Mouse (Mus musculus) MEL (cell line): ENCODE data around the gene Ints5.

Experiments
- CHD1 ChIP-seq: IDR thresholded peaks from 2 replicates; pipeline ENCODE4 v1.6.1; 2012; ENCODE audit warnings: low read depth, mild to moderate bottlenecking, inconsistent platforms, low read length, improper control_type of control experiment
- CTCF ChIP-seq, 3 experiments: IDR thresholded peaks in 2 of 3; conservative IDR thresholded peaks in 1 of 3; 2 replicates each; pipeline ENCODE4 v1.5.1; 2011 to 2012; ENCODE audit warnings: low read length in 3 of 3, low read depth in 2 of 3, mild to moderate bottlenecking in 2 of 3, improper control_type of control experiment in 1 of 3, inconsistent platforms in 1 of 3, mixed read lengths in 1 of 3, moderate library complexity in 1 of 3; ENCODE audit not compliant: control insufficient read depth in 1 of 3, insufficient read depth in 1 of 3, poor library complexity in 1 of 3, severe bottlenecking in 1 of 3
- EP300 ChIP-seq, 2 experiments: IDR thresholded peaks; 2 replicates each; pipeline ENCODE4 v1.6.1; 2011; ENCODE audit warnings: improper control_type of control experiment in 2 of 2, low read length in 2 of 2, low read depth in 1 of 2, mild to moderate bottlenecking in 1 of 2
- GATA1 ChIP-seq: IDR thresholded peaks from 2 replicates; pipeline ENCODE4 v1.6.1; 2011; ENCODE audit warnings: low read depth, low read length, improper control_type of control experiment

GRCm38 (mm10) chr19:8944062-8944461 is 51.3 kb downstream of the Ints5 start:
- TF ChIP-seq GATA1 = peak; percentile 87
- TF ChIP-seq CHD1 = no peak
- TF ChIP-seq CTCF (IDR thresholded peaks at IDR 0.05 in 2 of 3, conservative IDR thresholded peaks at IDR 0.05 in 1 of 3; ENCODE audit: control insufficient read depth in 1 of 3, insufficient read depth in 1 of 3, low read depth in 2 of 3, low read length in 3 of 3, poor library complexity in 1 of 3, severe bottlenecking in 1 of 3) = no peak
- peak; percentile 67 to 92; a peak in 3 of 4 replicates for TF ChIP-seq EP300 (IDR thresholded peaks at IDR 0.05; ENCODE audit: low read depth in 1 of 2, low read length in 2 of 2)
